Mouse (Mus musculus) lung, adult 2 months (tissue): ENCODE data around the gene Gpr137.

Experiments used
- CTCF ChIP-seq: fragments of 200-500 bp; IDR thresholded peaks from 2 replicates; pipeline ENCODE4 v1.5.1; 2011; ENCODE audit warnings: mild to moderate bottlenecking, low read length, control low read depth; ENCODE audit not compliant: insufficient read depth
- POLR2A ChIP-seq: fragments of 200-500 bp; IDR thresholded peaks from 2 replicates; pipeline ENCODE4 v1.6.1; 2011; ENCODE audit warnings: low read depth, mild to moderate bottlenecking, control low read depth, low read length, borderline replicate concordance; ENCODE audit errors: extremely low read depth

DNA sequence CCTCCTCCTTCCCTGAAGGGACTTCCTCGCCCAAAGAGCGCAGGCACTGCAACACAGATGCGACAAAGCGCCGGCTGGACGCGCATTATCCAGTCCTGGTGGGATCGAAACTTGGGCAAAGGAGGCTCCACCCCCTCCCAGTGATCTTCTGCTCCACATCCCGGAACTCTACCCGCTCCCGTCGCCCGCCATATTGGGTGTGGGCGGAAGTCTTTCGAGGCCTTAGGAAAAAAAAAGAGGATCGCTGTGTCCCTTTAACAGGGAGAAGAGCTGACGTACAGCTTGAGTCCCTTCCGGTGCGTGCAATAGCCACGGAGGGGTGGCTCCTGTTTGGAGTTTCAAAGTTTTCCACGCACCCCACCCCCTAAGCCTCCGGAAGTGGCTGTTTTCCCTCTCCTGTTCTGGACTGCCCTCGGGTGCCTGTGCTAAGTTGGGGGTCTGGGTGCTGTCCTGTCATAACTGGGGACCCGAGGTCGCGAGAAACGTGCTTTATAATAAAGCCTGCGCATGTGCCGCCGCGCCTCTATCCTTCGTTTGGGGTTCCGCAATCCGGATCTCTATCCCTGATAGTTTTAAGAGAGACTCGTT, 9.2 kb upstream of the Gpr137 start:
- no peak for TF ChIP-seq CTCF
- peak; percentile 84 for TF ChIP-seq POLR2A
